Mouse (Mus musculus): ENCODE results near the gene Gp1ba. TPM values are rescaled to one million over a fixed set of nuclear protein-coding genes. Genes with fewer than 3 reads are reported as not detected.

The Gp1ba gene
- polyA plus RNA-seq, 1 experiment from 2014 or later: 0.38 TPM

DNA sequence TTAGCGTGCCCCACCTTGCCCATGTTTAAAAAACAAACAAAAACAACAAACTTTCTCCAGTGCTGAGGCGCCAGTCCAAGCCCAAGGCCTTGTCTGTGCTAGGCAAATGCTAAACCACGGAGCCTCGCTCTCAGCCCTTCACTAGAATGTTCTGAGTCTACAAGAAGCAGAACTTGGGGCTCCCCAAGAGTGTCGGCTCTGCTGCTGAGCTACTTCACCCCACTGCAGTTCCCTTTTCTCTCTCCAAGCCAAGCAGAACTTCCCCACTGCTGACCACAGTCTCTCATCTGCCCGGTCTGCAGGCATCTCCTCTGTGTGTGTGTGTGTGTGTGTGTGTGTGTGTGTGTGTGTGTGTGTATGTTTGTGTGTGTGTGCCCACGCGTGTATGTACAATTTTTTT is 41.0 kb downstream of the Gp1ba start:
- Histone ChIP-seq H3K4me2 (no peak overlapping the region), H3K27me3 (no peaks in the 10 kb centered on the region), H3K9ac (no peak overlapping the region), H3K4me1 (replicated peaks) (peaks cover 7% of the 10 kb centered on the region; the same call in 1 of the 2 replicates), H3K36me3 (peaks cover 63% of the 10 kb centered on the region), H3K4me3 (no peak overlapping the region), H3K27ac (replicated peaks) (no peak overlapping the region), H3K9me3 (no peaks in the 10 kb centered on the region)
- no peak for ATAC-seq (ENCODE audit: low FRiP score, low read depth)
- WGBS: 95% methylated on average over 8 of the region's 8 CpGs

DNA sequence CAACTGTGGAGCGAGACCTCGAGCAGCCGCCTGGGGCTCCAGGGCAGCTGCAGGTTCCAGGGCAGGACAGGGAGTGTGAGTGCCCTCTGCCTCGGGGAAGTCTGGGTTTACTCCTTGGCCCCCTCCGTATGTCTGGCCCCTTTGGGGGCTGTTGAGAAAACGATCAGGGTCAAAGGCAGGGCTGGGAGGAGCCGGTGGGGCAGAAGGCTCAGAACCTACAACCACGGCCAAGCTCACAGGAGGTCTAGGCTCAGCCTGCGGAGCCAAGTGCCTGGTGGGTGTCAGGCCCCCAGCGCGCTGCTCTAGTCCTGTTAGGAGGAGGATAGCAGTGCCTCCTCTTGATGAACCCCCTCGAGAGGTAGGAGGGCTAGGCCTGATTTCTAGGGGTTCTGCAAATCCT is 42.2 kb downstream of the Gp1ba start:
- H3K9me3 ChIP-seq: no peaks in the 10 kb centered on the region
- H3K36me3 ChIP-seq: peaks cover 52% of the 10 kb centered on the region
- H3K4me2 ChIP-seq: no peak overlapping the region
- 69% methylated on average over 12 of the region's 12 CpGs for WGBS
- ATAC-seq (ENCODE audit: low FRiP score, low read depth): no peak
- H3K4me1 ChIP-seq (replicated peaks): peaks cover 10% of the 10 kb centered on the region; the same call in 1 of the 2 replicates
- no peak overlapping the region for H3K9ac ChIP-seq
- no peak overlapping the region for H3K4me3 ChIP-seq
- no peak overlapping the region for H3K27ac ChIP-seq (replicated peaks)
- H3K27me3 ChIP-seq: no peaks in the 10 kb centered on the region

- H3K4me2 ChIP-seq: no peak overlapping the region
- peak overlapping the region; percentile 35 for H3K27ac ChIP-seq (replicated peaks)
- 15% methylated on average over 11 of the region's 11 CpGs for WGBS
- H3K4me3 ChIP-seq: no peak overlapping the region
- no peak overlapping the region for H3K9ac ChIP-seq
- H3K9me3 ChIP-seq: no peaks in the 10 kb centered on the region
- H3K4me1 ChIP-seq (replicated peaks): peaks cover 19% of the 10 kb centered on the region
- peaks cover 44% of the 10 kb centered on the region for H3K36me3 ChIP-seq
- ATAC-seq (ENCODE audit: low FRiP score, low read depth): peak; percentile 71
- no peaks in the 10 kb centered on the region for H3K27me3 ChIP-seq
Measured at GRCm38 (mm10) chr11:70681897-70682581, 43.1 kb downstream of the Gp1ba start.

- no peak overlapping the region for H3K4me3 ChIP-seq
- H3K27ac ChIP-seq (replicated peaks): no peak overlapping the region
- no peak overlapping the region for H3K9ac ChIP-seq
- H3K4me1 ChIP-seq (replicated peaks): peaks cover 29% of the 10 kb centered on the region
- WGBS: 95% methylated on average over 5 of the region's 5 CpGs
- no peak for ATAC-seq (ENCODE audit: low FRiP score, low read depth)
- H3K4me2 ChIP-seq: no peak overlapping the region
- H3K27me3 ChIP-seq: no peaks in the 10 kb centered on the region
- peaks cover 37% of the 10 kb centered on the region for H3K36me3 ChIP-seq
- H3K9me3 ChIP-seq: no peaks in the 10 kb centered on the region
Measured at GRCm38 (mm10) chr11:70683640-70684039, 44.7 kb downstream of the Gp1ba start.

GRCm38 (mm10) chr11:70686901-70687566 is 48.1 kb downstream of the Gp1ba start:
- ATAC-seq (ENCODE audit: low FRiP score, low read depth): peak; percentile 57
- Histone ChIP-seq H3K27me3 (no peaks in the 10 kb centered on the region), H3K4me3 (peak overlapping the region; percentile 94), H3K9me3 (no peaks in the 10 kb centered on the region), H3K36me3 (peaks cover 18% of the 10 kb centered on the region), H3K4me2 (peak overlapping the region; percentile 91), H3K4me1 (replicated peaks) (peaks cover 32% of the 10 kb centered on the region), H3K27ac (replicated peaks) (peak overlapping the region; percentile 87), H3K9ac (peak overlapping the region; percentile 83)
- 3% methylated on average over 16 of the region's 16 CpGs for WGBS

- Histone ChIP-seq H3K27me3 (no peaks in the 10 kb centered on the region), H3K4me3 (peak within 1 kb of the TSS; percentile 94), H3K9me3 (no peaks in the 10 kb centered on the region), H3K36me3 (peaks cover 15% of the 10 kb centered on the region; the same call in 1 of the 2 replicates), H3K9ac (peak within 1 kb of the TSS; percentile 83), H3K27ac (replicated peaks) (peak within 1 kb of the TSS; percentile 87), H3K4me1 (replicated peaks) (peaks cover 27% of the 10 kb centered on the region), H3K4me2 (peak within 1 kb of the TSS; percentile 91)
- WGBS: under 1% methylated on average over 54 of the region's 55 CpGs
- ATAC-seq (ENCODE audit: low FRiP score, low read depth): peak; percentile 83
Measured at GRCm38 (mm10) chr11:70687601-70688199, 48.8 kb downstream of the Gp1ba start, which contains the start of gene Camta2. Camta2 (minus strand) TSS chr11:70688105.

DNA sequence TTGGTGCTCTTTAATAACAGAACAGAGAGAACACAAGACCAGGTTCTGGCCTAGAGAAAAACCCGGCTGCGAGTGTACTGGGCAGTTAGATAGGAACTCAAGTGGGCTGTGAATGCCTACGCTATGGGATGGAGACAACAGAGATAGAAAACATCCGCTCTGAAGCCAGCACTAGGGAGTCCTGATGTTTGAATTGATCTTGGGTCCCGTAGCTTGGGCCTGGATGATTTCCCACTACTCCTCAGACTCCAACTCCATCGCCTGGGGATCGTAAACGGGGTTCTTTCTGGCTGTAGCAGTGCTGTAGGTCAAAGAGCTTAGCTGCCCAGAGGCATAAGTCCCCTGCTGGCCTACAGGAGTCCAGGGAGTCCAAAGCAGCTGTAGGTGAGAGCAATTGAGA is 49.5 kb downstream of the Gp1ba start:
- WGBS: 9% methylated on average over 8 of the region's 8 CpGs
- no peak for ATAC-seq (ENCODE audit: low FRiP score, low read depth)
- H3K9ac ChIP-seq: peak overlapping the region; percentile 83

GRCm38 (mm10) chr11:70689578-70689977 is 50.7 kb downstream of the Gp1ba start:
- peaks cover 27% of the 10 kb centered on the region for H3K4me1 ChIP-seq (replicated peaks)
- no peaks in the 10 kb centered on the region for H3K9me3 ChIP-seq
- H3K4me2 ChIP-seq: no peak overlapping the region
- 66% methylated on average over 4 of the region's 4 CpGs for WGBS
- H3K27ac ChIP-seq (replicated peaks): no peak overlapping the region
- 0 out of 2 replicates have a peak, but pooled peaks cover under 1% of the 10 kb centered on the region for H3K36me3 ChIP-seq
- H3K27me3 ChIP-seq: no peaks in the 10 kb centered on the region
- ATAC-seq (ENCODE audit: low FRiP score, low read depth): no peak
- no peak overlapping the region for H3K4me3 ChIP-seq
- no peak overlapping the region for H3K9ac ChIP-seq

More for the DNA sequence above, 49.5 kb downstream of the Gp1ba start:
- H3K9me3 ChIP-seq: no peaks in the 10 kb centered on the region
- H3K4me3 ChIP-seq: peak overlapping the region; percentile 94
- H3K27me3 ChIP-seq: no peaks in the 10 kb centered on the region
- H3K4me1 ChIP-seq (replicated peaks): peaks cover 27% of the 10 kb centered on the region
- peak overlapping the region; percentile 91 for H3K4me2 ChIP-seq
- H3K36me3 ChIP-seq: peaks cover 13% of the 10 kb centered on the region; the same call in 1 of the 2 replicates
- peak overlapping the region; percentile 87 for H3K27ac ChIP-seq (replicated peaks)

Other genes starting within 250 kb of the Gp1ba start
- gene Pelp1, start 229.1 kb upstream of the Gp1ba start, polyA plus RNA-seq (2015; fragmentation: Nextera tagmentation; extraction: Ambion mirVana): 30.7 and 33.6 TPM in 2 replicates
- 50.3 and 57.5 TPM in 2 replicates for gene Arrb2, start 206.5 kb upstream of the Gp1ba start, polyA plus RNA-seq (2015; fragmentation: Nextera tagmentation; extraction: Ambion mirVana)
- gene Med11, start 187.2 kb upstream of the Gp1ba start, polyA plus RNA-seq (2015; fragmentation: Nextera tagmentation; extraction: Ambion mirVana): 45.6 and 49.2 TPM in 2 replicates
- 0.77 and 0.90 TPM in 2 replicates for gene Zmynd15, start 179.7 kb upstream of the Gp1ba start, polyA plus RNA-seq (2015; fragmentation: Nextera tagmentation; extraction: Ambion mirVana)
- 5.2 and 6.1 TPM in 2 replicates for gene Cxcl16, start 179.1 kb upstream of the Gp1ba start, polyA plus RNA-seq (2015; fragmentation: Nextera tagmentation; extraction: Ambion mirVana)
- gene Tm4sf5, start 133.9 kb upstream of the Gp1ba start, polyA plus RNA-seq (2015; fragmentation: Nextera tagmentation; extraction: Ambion mirVana): 3.4 and 4.0 TPM in 2 replicates
- 0.42 TPM in 1 of 2 replicates, not detected in the other for gene Vmo1, start 124.5 kb upstream of the Gp1ba start, polyA plus RNA-seq (2015; fragmentation: Nextera tagmentation; extraction: Ambion mirVana)
- 0.21 and 0.26 TPM in 2 replicates for gene Gltpd2, start 119.9 kb upstream of the Gp1ba start, polyA plus RNA-seq (2015; fragmentation: Nextera tagmentation; extraction: Ambion mirVana)
- 763 and 792 TPM in 2 replicates for gene Psmb6, start 113.8 kb upstream of the Gp1ba start, polyA plus RNA-seq (2015; fragmentation: Nextera tagmentation; extraction: Ambion mirVana)
- gene Gm40193, start 106.2 kb upstream of the Gp1ba start, polyA plus RNA-seq (2015; fragmentation: Nextera tagmentation; extraction: Ambion mirVana): not detected in 2 replicates
- 17.3 and 20.4 TPM in 2 replicates for gene Pld2, start 99.1 kb upstream of the Gp1ba start, polyA plus RNA-seq (2015; fragmentation: Nextera tagmentation; extraction: Ambion mirVana)
- gene Mink1, start 76.2 kb upstream of the Gp1ba start, polyA plus RNA-seq (2015; fragmentation: Nextera tagmentation; extraction: Ambion mirVana): 18.1 and 20.5 TPM in 2 replicates
- gene 4930544D05Rik, start 23.3 kb upstream of the Gp1ba start, polyA plus RNA-seq (2015; fragmentation: Nextera tagmentation; extraction: Ambion mirVana): not detected in 2 replicates
- gene Chrne, start 19.9 kb upstream of the Gp1ba start, polyA plus RNA-seq (2015; fragmentation: Nextera tagmentation; extraction: Ambion mirVana): 0.24 and 0.51 TPM in 2 replicates
- gene Rnf167, start 8.1 kb downstream of the Gp1ba start, polyA plus RNA-seq (2015; fragmentation: Nextera tagmentation; extraction: Ambion mirVana): 94.8 and 109 TPM in 2 replicates
- 167 and 176 TPM in 2 replicates for gene Slc25a11, start 8.4 kb downstream of the Gp1ba start, polyA plus RNA-seq (2015; fragmentation: Nextera tagmentation; extraction: Ambion mirVana)
- gene Pfn1, start 15.5 kb downstream of the Gp1ba start, polyA plus RNA-seq (2015; fragmentation: Nextera tagmentation; extraction: Ambion mirVana): 722 and 792 TPM in 2 replicates
- 6.7 and 8.7 TPM in 2 replicates for gene Eno3, start 18.1 kb downstream of the Gp1ba start, polyA plus RNA-seq (2015; fragmentation: Nextera tagmentation; extraction: Ambion mirVana)
- 152 and 164 TPM in 2 replicates for gene Spag7, start 30.3 kb downstream of the Gp1ba start, polyA plus RNA-seq (2015; fragmentation: Nextera tagmentation; extraction: Ambion mirVana)
- gene Camta2, start 49.0 kb downstream of the Gp1ba start, polyA plus RNA-seq (2015; fragmentation: Nextera tagmentation; extraction: Ambion mirVana): 23.4 and 27.5 TPM in 2 replicates
- gene Inca1, start 61.0 kb downstream of the Gp1ba start, polyA plus RNA-seq (2015; fragmentation: Nextera tagmentation; extraction: Ambion mirVana): 1.8 and 1.9 TPM in 2 replicates
- 1.7 and 1.9 TPM in 2 replicates for gene Kif1c, start 61.4 kb downstream of the Gp1ba start, polyA plus RNA-seq (2015; fragmentation: Nextera tagmentation; extraction: Ambion mirVana)
- gene Zfp3, start 125.1 kb downstream of the Gp1ba start, polyA plus RNA-seq (2015; fragmentation: Nextera tagmentation; extraction: Ambion mirVana): 15.8 and 16.1 TPM in 2 replicates
- 0.39 TPM in 1 of 2 replicates, not detected in the other for gene Scimp, start 173.5 kb downstream of the Gp1ba start, polyA plus RNA-seq (2015; fragmentation: Nextera tagmentation; extraction: Ambion mirVana)
- gene Rabep1, start 205.7 kb downstream of the Gp1ba start, polyA plus RNA-seq (2015; fragmentation: Nextera tagmentation; extraction: Ambion mirVana): 85.5 and 88.9 TPM in 2 replicates